Mouse (Mus musculus): ENCODE data around the gene Fhl3.

DNA sequence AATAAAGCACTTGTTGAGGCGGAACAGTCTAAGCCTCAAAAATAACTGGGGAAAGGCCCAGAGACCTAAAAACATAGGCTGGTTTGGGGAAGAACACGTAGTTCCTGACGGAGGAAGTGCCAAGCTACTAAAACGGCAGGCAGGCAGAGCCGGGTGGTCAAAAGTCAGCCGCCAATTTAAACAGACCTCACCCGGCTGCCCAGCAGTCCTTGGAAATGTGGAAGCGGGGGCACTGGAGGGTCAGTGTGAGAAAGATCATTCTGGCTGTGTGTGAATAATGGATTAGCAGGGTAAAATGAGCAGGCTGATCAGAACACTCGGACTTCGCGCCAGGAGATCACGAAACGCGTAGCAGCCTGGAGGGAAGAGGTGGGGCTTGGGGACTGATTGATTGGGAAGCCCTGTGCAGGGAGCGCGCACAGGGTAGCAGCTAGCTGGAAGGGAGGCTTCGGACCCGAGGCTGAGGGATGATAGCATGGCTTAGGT is 9.5 kb downstream of the Fhl3 start:
- TF ChIP-seq ZNF384 (IDR thresholded peaks at IDR 0.05; ENCODE audit: low read depth, low read length) (no peak), ZC3H11A (IDR thresholded peaks at IDR 0.05; ENCODE audit: borderline replicate concordance, low read depth, low read length) (no peak), CHD2 (IDR thresholded peaks at IDR 0.05; ENCODE audit: low read depth, low read length) (no peak)
